Mouse (Mus musculus): Measurements from ENCODE around the gene Cpsf6. TPM values are rescaled to one million over a fixed set of nuclear protein-coding genes. Genes with fewer than 3 reads are reported as not detected.

Gene Cpsf6
- polyA plus RNA-seq, 1 experiment = 21.8 TPM

GRCm38 (mm10) chr10:117406843-117407733 lies 27.3 kb upstream of the Cpsf6 start:
- Histone ChIP-seq H3ac (ENCODE audit: control insufficient read depth, insufficient read length) (no peak overlapping the region), H3K36me3 (ENCODE audit: control insufficient read depth, insufficient read depth) (no peaks in the 10 kb centered on the region), H3K79me2 (ENCODE audit: control insufficient read depth, insufficient read depth) (no peaks in the 10 kb centered on the region), H3K4me3 (no peak overlapping the region), H3K4me2 (ENCODE audit: low read depth) (no peak overlapping the region), H3K27me3 (ENCODE audit: control insufficient read depth, insufficient read depth, insufficient read length) (no peaks in the 10 kb centered on the region)
- TF ChIP-seq TCF3 (IDR thresholded peaks at IDR 0.05; ENCODE audit: insufficient read length, low read depth) (no peak), TCF12 (IDR thresholded peaks at IDR 0.05; ENCODE audit: insufficient read depth, poor library complexity, severe bottlenecking) (no peak), USF1 (IDR thresholded peaks at IDR 0.05; ENCODE audit: low read depth) (no peak), REST (IDR thresholded peaks at IDR 0.05; ENCODE audit: insufficient read depth, insufficient read length) (no peak), SRF (IDR thresholded peaks at IDR 0.05; ENCODE audit: control insufficient read depth, insufficient read length, low read depth) (no peak), MYOG (IDR thresholded peaks at IDR 0.05; ENCODE audit: control insufficient read depth in 1 of 3, insufficient read depth in 1 of 3, insufficient read length in 2 of 3, low read depth in 2 of 3) (no peak), CEBPB (IDR thresholded peaks at IDR 0.05; ENCODE audit: insufficient read depth, poor library complexity, severe bottlenecking) (no peak), MAX (IDR thresholded peaks at IDR 0.05; ENCODE audit: low read depth) (no peak), E2F4 (IDR thresholded peaks at IDR 0.05; ENCODE audit: insufficient read depth) (no peak), POLR2AphosphoS2 (IDR thresholded peaks at IDR 0.05; ENCODE audit: insufficient read length, low read depth) (no peak)

- Histone ChIP-seq H3K36me3 (ENCODE audit: control insufficient read depth, insufficient read depth) (no peaks in the 10 kb centered on the region), H3K4me3 (no peak overlapping the region), H3K27me3 (ENCODE audit: control insufficient read depth, insufficient read depth, insufficient read length) (no peaks in the 10 kb centered on the region), H3K4me2 (ENCODE audit: low read depth) (no peak overlapping the region), H3K79me2 (ENCODE audit: control insufficient read depth, insufficient read depth) (no peaks in the 10 kb centered on the region), H3ac (ENCODE audit: control insufficient read depth, insufficient read length) (no peak overlapping the region)
- no peak for TF ChIP-seq E2F4 (IDR thresholded peaks at IDR 0.05; ENCODE audit: insufficient read depth)
- TF ChIP-seq TCF12 (IDR thresholded peaks at IDR 0.05; ENCODE audit: insufficient read depth, poor library complexity, severe bottlenecking) = no peak
- TF ChIP-seq USF1 (IDR thresholded peaks at IDR 0.05; ENCODE audit: low read depth) = no peak
- no peak for TF ChIP-seq CEBPB (IDR thresholded peaks at IDR 0.05; ENCODE audit: insufficient read depth, poor library complexity, severe bottlenecking)
- no peak for TF ChIP-seq POLR2AphosphoS2 (IDR thresholded peaks at IDR 0.05; ENCODE audit: insufficient read length, low read depth)
Measured at GRCm38 (mm10) chr10:117406283-117406588, 26.4 kb upstream of the Cpsf6 start.

GRCm38 (mm10) chr10:117405526-117406282 lies 25.9 kb upstream of the Cpsf6 start:
- no peaks in the 10 kb centered on the region for H3K79me2 ChIP-seq (ENCODE audit: control insufficient read depth, insufficient read depth)
- peaks cover 4% of the 10 kb centered on the region for H3K27me3 ChIP-seq (ENCODE audit: control insufficient read depth, insufficient read depth, insufficient read length)
- TF ChIP-seq MYOG (IDR thresholded peaks at IDR 0.05; ENCODE audit: control insufficient read depth in 1 of 3, insufficient read depth in 1 of 3, insufficient read length in 2 of 3, low read depth in 2 of 3) (no peak), CEBPB (IDR thresholded peaks at IDR 0.05; ENCODE audit: insufficient read depth, poor library complexity, severe bottlenecking) (no peak), POLR2AphosphoS2 (IDR thresholded peaks at IDR 0.05; ENCODE audit: insufficient read length, low read depth) (no peak), TCF12 (IDR thresholded peaks at IDR 0.05; ENCODE audit: insufficient read depth, poor library complexity, severe bottlenecking) (no peak), TCF3 (IDR thresholded peaks at IDR 0.05; ENCODE audit: insufficient read length, low read depth) (no peak), POLR2A (IDR thresholded peaks at IDR 0.05; ENCODE audit: insufficient read length, low read depth) (no peak), E2F4 (IDR thresholded peaks at IDR 0.05; ENCODE audit: insufficient read depth) (no peak), REST (IDR thresholded peaks at IDR 0.05; ENCODE audit: insufficient read depth, insufficient read length) (no peak), MAX (IDR thresholded peaks at IDR 0.05; ENCODE audit: low read depth) (no peak), MYOD1 (IDR thresholded peaks at IDR 0.05; ENCODE audit: control insufficient read depth in 1 of 3, insufficient read length in 2 of 3, low read depth in 2 of 3) (no peak), USF1 (IDR thresholded peaks at IDR 0.05; ENCODE audit: low read depth) (no peak), SRF (IDR thresholded peaks at IDR 0.05; ENCODE audit: control insufficient read depth, insufficient read length, low read depth) (no peak)

GRCm38 (mm10) chr10:117404384-117404783 lies 24.6 kb upstream of the Cpsf6 start:
- Histone ChIP-seq H3K36me3 (ENCODE audit: control insufficient read depth, insufficient read depth) (no peaks in the 10 kb centered on the region), H3K4me3 (no peak overlapping the region), H3K4me2 (ENCODE audit: low read depth) (no peak overlapping the region), H3K27me3 (ENCODE audit: control insufficient read depth, insufficient read depth, insufficient read length) (peaks cover 6% of the 10 kb centered on the region), H3ac (ENCODE audit: control insufficient read depth, insufficient read length) (no peak overlapping the region), H3K79me2 (ENCODE audit: control insufficient read depth, insufficient read depth) (no peaks in the 10 kb centered on the region)
- no peak for TF ChIP-seq MYOD1 (IDR thresholded peaks at IDR 0.05; ENCODE audit: control insufficient read depth in 1 of 3, insufficient read length in 2 of 3, low read depth in 2 of 3)
- TF ChIP-seq POLR2AphosphoS2 (IDR thresholded peaks at IDR 0.05; ENCODE audit: insufficient read length, low read depth) = no peak
- TF ChIP-seq TCF12 (IDR thresholded peaks at IDR 0.05; ENCODE audit: insufficient read depth, poor library complexity, severe bottlenecking) = no peak
- no peak for TF ChIP-seq USF1 (IDR thresholded peaks at IDR 0.05; ENCODE audit: low read depth)
- TF ChIP-seq POLR2A (IDR thresholded peaks at IDR 0.05; ENCODE audit: insufficient read length, low read depth) = no peak
- TF ChIP-seq SRF (IDR thresholded peaks at IDR 0.05; ENCODE audit: control insufficient read depth, insufficient read length, low read depth) = no peak
- no peak for TF ChIP-seq CEBPB (IDR thresholded peaks at IDR 0.05; ENCODE audit: insufficient read depth, poor library complexity, severe bottlenecking)

More at GRCm38 (mm10) chr10:117405526-117406282, 25.9 kb upstream of the Cpsf6 start:
- Histone ChIP-seq H3ac (ENCODE audit: control insufficient read depth, insufficient read length) (no peak overlapping the region), H3K4me2 (ENCODE audit: low read depth) (no peak overlapping the region), H3K36me3 (ENCODE audit: control insufficient read depth, insufficient read depth) (no peaks in the 10 kb centered on the region), H3K4me3 (no peak overlapping the region)

All from myocyte (in vitro differentiated cells).